Mouse (Mus musculus): Measurements from ENCODE around the gene Dgkd. TPM values are rescaled to one million over a fixed set of nuclear protein-coding genes. Genes with fewer than 3 reads are reported as not detected.

Gene Dgkd
- polyA plus RNA-seq, 1 experiment from 2014 or later: 32.9 TPM

GRCm38 (mm10) chr1:87958931-87959330 is 105.8 kb downstream of the Dgkd start:
- H3K9ac ChIP-seq (ENCODE audit: low read length): no peak overlapping the region
- H3K4me3 ChIP-seq (ENCODE audit: low read length): no peak overlapping the region
- no peaks in the 10 kb centered on the region for H3K27me3 ChIP-seq (ENCODE audit: control insufficient read depth, insufficient read depth, low read depth, low read length)
- peaks cover 28% of the 10 kb centered on the region for H3K36me3 ChIP-seq (ENCODE audit: control insufficient read depth, insufficient read depth, low read length)
- no peaks in the 10 kb centered on the region for H3K9me3 ChIP-seq (ENCODE audit: control insufficient read depth, low read length)
- WGBS: 92% methylated on average over 1 of the region's 1 CpGs
- H3K4me2 ChIP-seq (ENCODE audit: low read depth, low read length): no peak overlapping the region
- no peaks in the 10 kb centered on the region for H3K4me1 ChIP-seq (replicated peaks; ENCODE audit: control insufficient read depth, insufficient read depth, low read length)
- H3K27ac ChIP-seq (ENCODE audit: low read length): no peak overlapping the region
- no peak for ATAC-seq (ENCODE audit: low read depth)

GRCm38 (mm10) chr1:87959532-87959931 is 106.4 kb downstream of the Dgkd start:
- ATAC-seq (ENCODE audit: low read depth): no peak
- H3K36me3 ChIP-seq (ENCODE audit: control insufficient read depth, insufficient read depth, low read length): peaks cover 33% of the 10 kb centered on the region
- WGBS: 81% methylated on average over 4 of the region's 4 CpGs

DNA sequence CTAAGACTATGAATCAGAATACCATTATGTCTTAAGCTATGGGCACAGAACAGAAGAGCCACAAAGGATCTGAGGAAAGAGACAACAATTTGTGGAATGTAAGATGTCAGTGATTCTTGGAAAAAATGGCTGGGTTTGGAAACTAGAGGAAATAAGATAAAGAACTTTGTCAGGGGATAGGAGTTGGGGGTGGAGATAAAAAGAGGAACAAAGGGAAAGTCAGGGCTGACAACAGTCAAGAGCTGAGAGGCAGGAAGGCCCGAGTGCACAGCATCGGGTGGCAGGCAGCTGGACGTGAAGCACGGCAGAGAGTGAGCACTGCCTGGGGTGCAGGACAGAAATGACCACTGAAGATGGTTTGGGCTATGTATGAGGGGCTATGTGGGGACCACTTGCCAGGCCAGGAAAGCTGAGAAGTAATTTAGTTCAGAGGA is 106.9 kb downstream of the Dgkd start:
- Histone ChIP-seq H3K4me2 (ENCODE audit: low read depth, low read length) (no peak overlapping the region), H3K9ac (ENCODE audit: low read length) (no peak overlapping the region), H3K4me3 (ENCODE audit: low read length) (no peak overlapping the region), H3K4me1 (replicated peaks; ENCODE audit: control insufficient read depth, insufficient read depth, low read length) (no peaks in the 10 kb centered on the region), H3K36me3 (ENCODE audit: control insufficient read depth, insufficient read depth, low read length) (peaks cover 33% of the 10 kb centered on the region), H3K9me3 (ENCODE audit: control insufficient read depth, low read length) (no peaks in the 10 kb centered on the region), H3K27ac (ENCODE audit: low read length) (no peak overlapping the region), H3K27me3 (ENCODE audit: control insufficient read depth, insufficient read depth, low read depth, low read length) (no peaks in the 10 kb centered on the region)
- ATAC-seq (ENCODE audit: low read depth): no peak
- WGBS: 29% methylated on average over 4 of the region's 4 CpGs

More at GRCm38 (mm10) chr1:87959532-87959931, 106.4 kb downstream of the Dgkd start:
- no peak overlapping the region for H3K4me2 ChIP-seq (ENCODE audit: low read depth, low read length)
- H3K4me3 ChIP-seq (ENCODE audit: low read length): no peak overlapping the region
- no peaks in the 10 kb centered on the region for H3K4me1 ChIP-seq (replicated peaks; ENCODE audit: control insufficient read depth, insufficient read depth, low read length)
- H3K27me3 ChIP-seq (ENCODE audit: control insufficient read depth, insufficient read depth, low read depth, low read length): no peaks in the 10 kb centered on the region
- no peak overlapping the region for H3K9ac ChIP-seq (ENCODE audit: low read length)
- no peaks in the 10 kb centered on the region for H3K9me3 ChIP-seq (ENCODE audit: control insufficient read depth, low read length)
- H3K27ac ChIP-seq (ENCODE audit: low read length): no peak overlapping the region

GRCm38 (mm10) chr1:87960752-87961151 is 107.7 kb downstream of the Dgkd start:
- ATAC-seq (ENCODE audit: low read depth): no peak
- no peaks in the 10 kb centered on the region for H3K27me3 ChIP-seq (ENCODE audit: control insufficient read depth, insufficient read depth, low read depth, low read length)
- H3K9me3 ChIP-seq (ENCODE audit: control insufficient read depth, low read length): no peaks in the 10 kb centered on the region
- no peak overlapping the region for H3K9ac ChIP-seq (ENCODE audit: low read length)
- H3K4me2 ChIP-seq (ENCODE audit: low read depth, low read length): no peak overlapping the region
- 88% methylated on average over 4 of the region's 4 CpGs for WGBS
- no peaks in the 10 kb centered on the region for H3K4me1 ChIP-seq (replicated peaks; ENCODE audit: control insufficient read depth, insufficient read depth, low read length)
- H3K4me3 ChIP-seq (ENCODE audit: low read length): no peak overlapping the region
- H3K27ac ChIP-seq (ENCODE audit: low read length): no peak overlapping the region
- H3K36me3 ChIP-seq (ENCODE audit: control insufficient read depth, insufficient read depth, low read length): peaks cover 29% of the 10 kb centered on the region

DNA sequence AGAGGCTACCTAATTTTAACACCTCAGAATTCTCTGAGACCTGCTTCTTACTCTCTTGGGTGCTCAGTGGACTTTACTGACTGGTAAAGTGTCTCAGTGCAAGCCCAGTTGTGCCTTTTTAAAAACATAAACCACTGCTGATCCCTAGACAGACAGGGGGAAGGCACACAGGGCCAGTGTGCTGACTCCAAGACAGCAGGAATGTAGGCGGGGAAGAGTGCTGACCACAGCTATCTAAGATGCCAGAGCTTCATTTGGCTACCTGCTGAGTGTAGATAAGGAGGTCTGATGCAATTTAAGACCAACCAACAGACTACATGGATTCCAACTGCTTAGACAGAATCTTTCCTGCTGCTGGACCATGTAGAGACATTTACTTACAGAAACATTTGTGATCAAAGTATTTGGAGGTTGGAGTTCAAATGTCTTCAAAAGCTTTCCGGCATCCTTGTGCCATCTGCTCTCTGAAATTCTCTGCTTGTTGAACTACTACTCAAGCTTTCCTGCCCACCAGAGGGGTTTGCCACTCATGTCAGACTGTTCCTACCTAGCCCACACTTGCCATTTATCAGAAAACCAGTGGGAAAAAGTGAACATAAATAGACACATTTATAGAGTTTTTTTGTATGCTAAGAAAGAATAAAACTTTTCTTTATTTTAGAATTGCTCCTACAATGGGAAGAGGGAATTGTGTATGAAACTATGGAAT is 108.5 kb downstream of the Dgkd start:
- Histone ChIP-seq H3K27ac (ENCODE audit: low read length) (no peak overlapping the region), H3K4me1 (replicated peaks; ENCODE audit: control insufficient read depth, insufficient read depth, low read length) (no peaks in the 10 kb centered on the region), H3K4me3 (ENCODE audit: low read length) (no peak overlapping the region), H3K36me3 (ENCODE audit: control insufficient read depth, insufficient read depth, low read length) (peaks cover 21% of the 10 kb centered on the region), H3K27me3 (ENCODE audit: control insufficient read depth, insufficient read depth, low read depth, low read length) (no peaks in the 10 kb centered on the region), H3K9ac (ENCODE audit: low read length) (no peak overlapping the region), H3K9me3 (ENCODE audit: control insufficient read depth, low read length) (no peaks in the 10 kb centered on the region), H3K4me2 (ENCODE audit: low read depth, low read length) (no peak overlapping the region)
- WGBS: 61% methylated on average over 2 of the region's 2 CpGs
- no peak for ATAC-seq (ENCODE audit: low read depth)

- Histone ChIP-seq H3K9ac (ENCODE audit: low read length) (no peak overlapping the region), H3K36me3 (ENCODE audit: control insufficient read depth, insufficient read depth, low read length) (peaks cover 15% of the 10 kb centered on the region), H3K4me1 (replicated peaks; ENCODE audit: control insufficient read depth, insufficient read depth, low read length) (no peaks in the 10 kb centered on the region), H3K27me3 (ENCODE audit: control insufficient read depth, insufficient read depth, low read depth, low read length) (no peaks in the 10 kb centered on the region), H3K9me3 (ENCODE audit: control insufficient read depth, low read length) (no peaks in the 10 kb centered on the region), H3K4me3 (ENCODE audit: low read length) (no peak overlapping the region), H3K4me2 (ENCODE audit: low read depth, low read length) (no peak overlapping the region), H3K27ac (ENCODE audit: low read length) (no peak overlapping the region)
- no peak for ATAC-seq (ENCODE audit: low read depth)
- 81% methylated on average over 4 of the region's 4 CpGs for WGBS
These were observed 117.3 kb downstream of the Dgkd start for GRCm38 (mm10) chr1:87970381-87970780.

GRCm38 (mm10) chr1:87982291-87982690 is 129.2 kb downstream of the Dgkd start:
- Histone ChIP-seq H3K9ac (ENCODE audit: low read length) (no peak overlapping the region), H3K4me2 (ENCODE audit: low read depth, low read length) (no peak overlapping the region), H3K27ac (ENCODE audit: low read length) (no peak overlapping the region), H3K36me3 (ENCODE audit: control insufficient read depth, insufficient read depth, low read length) (peaks cover 44% of the 10 kb centered on the region), H3K27me3 (ENCODE audit: control insufficient read depth, insufficient read depth, low read depth, low read length) (no peaks in the 10 kb centered on the region), H3K4me3 (ENCODE audit: low read length) (no peak overlapping the region), H3K9me3 (ENCODE audit: control insufficient read depth, low read length) (no peaks in the 10 kb centered on the region), H3K4me1 (replicated peaks; ENCODE audit: control insufficient read depth, insufficient read depth, low read length) (no peaks in the 10 kb centered on the region)
- no peak for ATAC-seq (ENCODE audit: low read depth)
- 77% methylated on average over 4 of the region's 4 CpGs for WGBS

DNA sequence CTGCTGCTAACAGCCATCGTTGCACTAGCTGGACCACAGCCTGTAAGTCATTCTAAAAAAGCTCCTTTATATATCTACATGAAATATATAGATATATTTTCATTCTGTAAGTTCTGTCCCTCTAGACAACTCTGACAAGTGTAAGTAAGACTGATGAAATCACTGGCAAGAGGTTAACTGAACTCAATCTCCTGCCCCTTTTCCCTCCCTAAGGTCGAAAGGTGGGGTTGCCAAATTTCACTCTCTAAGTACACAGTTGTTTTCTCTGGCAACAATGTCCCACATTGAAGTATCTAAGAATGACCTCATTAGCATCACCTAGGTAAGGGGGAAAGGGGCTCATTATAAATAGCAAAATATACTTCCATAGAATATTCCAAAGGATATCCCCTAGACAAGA is 139.6 kb downstream of the Dgkd start:
- Histone ChIP-seq H3K9me3 (ENCODE audit: control insufficient read depth, low read length) (no peaks in the 10 kb centered on the region), H3K9ac (ENCODE audit: low read length) (no peak overlapping the region), H3K4me3 (ENCODE audit: low read length) (no peak overlapping the region), H3K4me1 (replicated peaks; ENCODE audit: control insufficient read depth, insufficient read depth, low read length) (no peaks in the 10 kb centered on the region), H3K4me2 (ENCODE audit: low read depth, low read length) (no peak overlapping the region), H3K27me3 (ENCODE audit: control insufficient read depth, insufficient read depth, low read depth, low read length) (no peaks in the 10 kb centered on the region), H3K36me3 (ENCODE audit: control insufficient read depth, insufficient read depth, low read length) (peaks cover 41% of the 10 kb centered on the region), H3K27ac (ENCODE audit: low read length) (no peak overlapping the region)
- WGBS: 93% methylated on average over 2 of the region's 2 CpGs
- ATAC-seq (ENCODE audit: low read depth): no peak

Measured in lung, embryonic 16.5 days (tissue).